Mouse (Mus musculus) layer of hippocampus, postnatal 10 days (tissue): ENCODE results near the gene Dnase1l3. TPM values are rescaled to one million over a fixed set of nuclear protein-coding genes. Genes with fewer than 3 reads are reported as not detected.
"Not testable (repeated sequence)": the region's sequence is repeated elsewhere in the genome, so short reads cannot be mapped to it uniquely, and the experiment has no call there.

Experiments
- DNase-seq, 2 experiments: peaks; one replicate each; pipeline ENCODE4 v3.0.0; 2021; ENCODE audit warnings: low spot score in 2 of 2
- total RNA-seq, 2 experiments: library from RNA; stranded (reverse); gene quantifications; 2 replicates each; pipeline ENCODE4 v1.2.3; 2021

The Dnase1l3 gene
- total RNA-seq, 2 experiments from 2014 or later: 0.07 TPM; not detected in 1

- no peak for DNase-seq
These were observed 21.4 kb upstream of the Dnase1l3 start for GRCm38 (mm10) chr14:8015756-8016155.

- no peak for DNase-seq
These were observed 17.6 kb upstream of the Dnase1l3 start for GRCm38 (mm10) chr14:8011938-8012337.

GRCm38 (mm10) chr14:8011297-8011696, 16.9 kb upstream of the Dnase1l3 start:
- no peak for DNase-seq

GRCm38 (mm10) chr14:8007923-8008322, 13.6 kb upstream of the Dnase1l3 start:
- no peak for DNase-seq

- no peak for DNase-seq
These were observed 13.1 kb upstream of the Dnase1l3 start for GRCm38 (mm10) chr14:8007486-8007885.

- DNase-seq: no peak
These were observed 12.7 kb upstream of the Dnase1l3 start for GRCm38 (mm10) chr14:8007084-8007483.

GRCm38 (mm10) chr14:8006061-8006460, 11.7 kb upstream of the Dnase1l3 start:
- DNase-seq: not testable (repeated sequence)

GRCm38 (mm10) chr14:8003727-8004670, 9.6 kb upstream of the Dnase1l3 start:
- DNase-seq: no peak

- DNase-seq: peak; percentile 65 to 72
These were observed 8.8 kb upstream of the Dnase1l3 start for GRCm38 (mm10) chr14:8003093-8003670.

- peak; percentile 84 to 87 for DNase-seq
These were observed 8.2 kb upstream of the Dnase1l3 start, which contains the start of gene Abhd6 for GRCm38 (mm10) chr14:8002432-8003092. TSS of gene Abhd6 (plus strand) at chr14:8002902.

GRCm38 (mm10) chr14:8000831-8001685, 6.7 kb upstream of the Dnase1l3 start:
- DNase-seq: peak in 1 of 2 experiments; percentile 27

GRCm38 (mm10) chr14:8000247-8000646, 5.9 kb upstream of the Dnase1l3 start:
- no peak for DNase-seq

- DNase-seq: no peak
These were observed 5.1 kb upstream of the Dnase1l3 start for GRCm38 (mm10) chr14:7999435-7999834.

GRCm38 (mm10) chr14:7999030-7999429, 4.7 kb upstream of the Dnase1l3 start:
- no peak for DNase-seq

GRCm38 (mm10) chr14:7997255-7997696, 2.9 kb upstream of the Dnase1l3 start:
- peak; percentile 96 for DNase-seq

GRCm38 (mm10) chr14:7992158-7992557, 2.2 kb downstream of the Dnase1l3 start:
- no peak for DNase-seq

GRCm38 (mm10) chr14:7991108-7991776, 3.1 kb downstream of the Dnase1l3 start:
- no peak for DNase-seq

- no peak for DNase-seq
These were observed 4.4 kb downstream of the Dnase1l3 start for GRCm38 (mm10) chr14:7989961-7990360.

GRCm38 (mm10) chr14:7989371-7989770, 5.0 kb downstream of the Dnase1l3 start:
- no peak for DNase-seq

- DNase-seq: no peak
These were observed 7.5 kb downstream of the Dnase1l3 start for GRCm38 (mm10) chr14:7986913-7987312.
